Mouse (Mus musculus) midbrain, embryonic 10.5 days (tissue): ENCODE results near the gene Tns1. TPM values are rescaled to one million over a fixed set of nuclear protein-coding genes. Genes with fewer than 3 reads are reported as not detected.
A peak's percentile ranks its signal among the peaks of the same experiment; 100 is the strongest.

ENCODE experiments used
- DNase-seq: peaks from one replicate; pipeline ENCODE4 v3.0.0-alpha.2; 2017; ENCODE audit warnings: low spot score
- H3K27ac ChIP-seq: fragments of 300-500 bp; sonication (generic); replicated peaks from 2 replicates; pipeline ENCODE4 v1.5.1; 2016; ENCODE audit warnings: mild to moderate bottlenecking
- H3K27me3 ChIP-seq: fragments of 300-500 bp; sonication (generic); 2 replicates; pipeline ENCODE4 v1.6.1; 2016; ENCODE audit warnings: low read depth, mild to moderate bottlenecking; ENCODE audit not compliant: poor library complexity, severe bottlenecking
- H3K36me3 ChIP-seq: fragments of 300-500 bp; sonication (generic); 2 replicates; pipeline ENCODE4 v1.6.1; 2016; ENCODE audit warnings: mild to moderate bottlenecking, moderate library complexity
- H3K4me1 ChIP-seq: fragments of 300-500 bp; sonication (generic); 2 replicates; pipeline ENCODE4 v1.6.1; 2016
- H3K4me3 ChIP-seq: fragments of 300-500 bp; sonication (generic); 2 replicates; pipeline ENCODE4 v1.5.1; 2016; ENCODE audit warnings: mild to moderate bottlenecking, moderate library complexity
- H3K9me3 ChIP-seq: fragments of 300-500 bp; sonication (generic); replicated peaks from 2 replicates; pipeline ENCODE4 v1.6.1; 2016; ENCODE audit warnings: mild to moderate bottlenecking
- WGBS: fragments of 180-500 bp; shearing (Covaris S2); methylation state at CpG from one replicate; pipeline ENCODE4 v1.1.7; 2016; 5-methylcytosine and 5-hydroxymethylcytosine counted together
- polyA plus RNA-seq: library from polyadenylated mRNA; unstranded; fragments of >200 nt; fragmentation: Nextera tagmentation; extraction: Ambion mirVana; gene quantifications from 2 replicates; pipeline ENCODE4 v1.2.1, GENCODE M21; 2016

Tns1 gene
- polyA plus RNA-seq, 1 experiment from 2014 or later: 10.3 TPM

- no peak for DNase-seq
- Histone ChIP-seq H3K9me3 (no peaks in the 10 kb centered on the region), H3K4me3 (no peak overlapping the region), H3K4me1 (peaks cover 33% of the 10 kb centered on the region), H3K27ac (no peak overlapping the region), H3K27me3 (no peaks in the 10 kb centered on the region; the same call in none of the 2 replicates), H3K36me3 (no peaks in the 10 kb centered on the region)
- 84% methylated on average over 5 of the region's 5 CpGs for WGBS
Observed at GRCm38 (mm10) chr1:73943255-73943654, 181.0 kb downstream of the Tns1 start.

GRCm38 (mm10) chr1:73942243-73942642 lies 182.0 kb downstream of the Tns1 start:
- Histone ChIP-seq H3K4me3 (no peak overlapping the region), H3K36me3 (no peaks in the 10 kb centered on the region), H3K9me3 (no peaks in the 10 kb centered on the region), H3K27ac (peak overlapping the region; percentile 61), H3K27me3 (no peaks in the 10 kb centered on the region; the same call in none of the 2 replicates), H3K4me1 (peaks cover 43% of the 10 kb centered on the region)
- DNase-seq: peak; percentile 33
- WGBS: 30% methylated on average over 2 of the region's 2 CpGs

- Histone ChIP-seq H3K9me3 (no peaks in the 10 kb centered on the region), H3K4me3 (no peak overlapping the region), H3K4me1 (peaks cover 48% of the 10 kb centered on the region), H3K36me3 (no peaks in the 10 kb centered on the region), H3K27me3 (no peaks in the 10 kb centered on the region; the same call in none of the 2 replicates), H3K27ac (peak overlapping the region; percentile 66)
- no peak for DNase-seq
- 54% methylated on average over 9 of the region's 9 CpGs for WGBS
Observed at GRCm38 (mm10) chr1:73941697-73942096, 182.6 kb downstream of the Tns1 start.

GRCm38 (mm10) chr1:73940491-73941204 lies 183.6 kb downstream of the Tns1 start:
- WGBS: 69% methylated on average over 9 of the region's 9 CpGs
- H3K4me3 ChIP-seq: no peak overlapping the region
- no peaks in the 10 kb centered on the region; the same call in none of the 2 replicates for H3K27me3 ChIP-seq
- no peak for DNase-seq
- no peaks in the 10 kb centered on the region for H3K36me3 ChIP-seq
- H3K27ac ChIP-seq: peak overlapping the region; percentile 9; the same call in 1 of the 2 replicates
- H3K9me3 ChIP-seq: no peaks in the 10 kb centered on the region
- peaks cover 49% of the 10 kb centered on the region for H3K4me1 ChIP-seq

- Histone ChIP-seq H3K4me1 (peaks cover 42% of the 10 kb centered on the region), H3K4me3 (no peak overlapping the region), H3K9me3 (no peaks in the 10 kb centered on the region), H3K27me3 (no peaks in the 10 kb centered on the region; the same call in 1 of the 2 replicates), H3K36me3 (no peaks in the 10 kb centered on the region), H3K27ac (no peak overlapping the region)
- 79% methylated on average over 10 of the region's 10 CpGs for WGBS
- DNase-seq: no peak
Observed at GRCm38 (mm10) chr1:73938597-73938996, 185.7 kb downstream of the Tns1 start.

GRCm38 (mm10) chr1:73937805-73938204 lies 186.4 kb downstream of the Tns1 start:
- Histone ChIP-seq H3K9me3 (no peaks in the 10 kb centered on the region), H3K36me3 (no peaks in the 10 kb centered on the region), H3K27ac (0 out of 2 replicates have a peak overlapping the region, but pooled peaks have one; percentile 25), H3K4me1 (peaks cover 42% of the 10 kb centered on the region), H3K27me3 (no peaks in the 10 kb centered on the region; the same call in 1 of the 2 replicates), H3K4me3 (no peak overlapping the region)
- no peak for DNase-seq
- WGBS: 72% methylated on average over 6 of the region's 6 CpGs

GRCm38 (mm10) chr1:73936537-73936936 lies 187.7 kb downstream of the Tns1 start:
- DNase-seq: no peak
- H3K4me3 ChIP-seq: no peak overlapping the region
- 84% methylated on average over 3 of the region's 3 CpGs for whole genome bisulfite sequencing
- H3K4me1 ChIP-seq: peaks cover 34% of the 10 kb centered on the region
- H3K27ac ChIP-seq: 0 out of 2 replicates have a peak overlapping the region, but pooled peaks have one; percentile 18
- H3K9me3 ChIP-seq: no peaks in the 10 kb centered on the region
- H3K27me3 ChIP-seq: no peaks in the 10 kb centered on the region
- no peaks in the 10 kb centered on the region for H3K36me3 ChIP-seq

GRCm38 (mm10) chr1:73935442-73936080 lies 188.7 kb downstream of the Tns1 start:
- no peaks in the 10 kb centered on the region for H3K27me3 ChIP-seq
- WGBS: 70% methylated on average over 4 of the region's 4 CpGs
- no peaks in the 10 kb centered on the region for H3K9me3 ChIP-seq
- no peak overlapping the region for H3K4me3 ChIP-seq
- no peak for DNase-seq
- H3K27ac ChIP-seq: no peak overlapping the region
- peaks cover 24% of the 10 kb centered on the region for H3K4me1 ChIP-seq
- H3K36me3 ChIP-seq: no peaks in the 10 kb centered on the region

GRCm38 (mm10) chr1:73933146-73933490 lies 191.1 kb downstream of the Tns1 start:
- Histone ChIP-seq H3K27ac (no peak overlapping the region; the same call in 1 of the 2 replicates), H3K36me3 (no peaks in the 10 kb centered on the region), H3K27me3 (no peaks in the 10 kb centered on the region), H3K9me3 (no peaks in the 10 kb centered on the region), H3K4me3 (no peak overlapping the region), H3K4me1 (peaks cover 35% of the 10 kb centered on the region)
- no peak for DNase-seq
- 85% methylated on average over 5 of the region's 5 CpGs for WGBS

- 77% methylated on average over 10 of the region's 10 CpGs for WGBS
- H3K4me3 ChIP-seq: no peak overlapping the region
- no peaks in the 10 kb centered on the region for H3K27me3 ChIP-seq
- H3K9me3 ChIP-seq: no peaks in the 10 kb centered on the region
- H3K27ac ChIP-seq: no peak overlapping the region; the same call in 1 of the 2 replicates
- peaks cover 34% of the 10 kb centered on the region for H3K4me1 ChIP-seq
- DNase-seq: no peak
- no peaks in the 10 kb centered on the region for H3K36me3 ChIP-seq
Observed at GRCm38 (mm10) chr1:73932421-73933145, 191.7 kb downstream of the Tns1 start.

- Histone ChIP-seq H3K4me1 (peaks cover 26% of the 10 kb centered on the region), H3K4me3 (no peak overlapping the region), H3K36me3 (no peaks in the 10 kb centered on the region), H3K27me3 (no peaks in the 10 kb centered on the region), H3K9me3 (no peaks in the 10 kb centered on the region), H3K27ac (no peak overlapping the region)
- WGBS: 91% methylated on average over 5 of the region's 5 CpGs
- no peak for DNase-seq
Observed at GRCm38 (mm10) chr1:73931851-73932250, 192.4 kb downstream of the Tns1 start.

GRCm38 (mm10) chr1:73930411-73931134 lies 193.7 kb downstream of the Tns1 start:
- no peaks in the 10 kb centered on the region for H3K27me3 ChIP-seq
- H3K4me1 ChIP-seq: peaks cover 24% of the 10 kb centered on the region
- no peaks in the 10 kb centered on the region for H3K36me3 ChIP-seq
- H3K27ac ChIP-seq: no peak overlapping the region
- no peak overlapping the region for H3K4me3 ChIP-seq
- DNase-seq: no peak
- 87% methylated on average over 8 of the region's 8 CpGs for WGBS
- H3K9me3 ChIP-seq: no peaks in the 10 kb centered on the region
